Mouse (Mus musculus): ENCODE measurements around the gene Ccdc174.

The Ccdc174 gene

GRCm38 (mm10) chr6:91917716-91918115 is 39.9 kb downstream of the Ccdc174 start:
- DNase-seq (ENCODE audit: low spot score): peak; percentile 56

DNA sequence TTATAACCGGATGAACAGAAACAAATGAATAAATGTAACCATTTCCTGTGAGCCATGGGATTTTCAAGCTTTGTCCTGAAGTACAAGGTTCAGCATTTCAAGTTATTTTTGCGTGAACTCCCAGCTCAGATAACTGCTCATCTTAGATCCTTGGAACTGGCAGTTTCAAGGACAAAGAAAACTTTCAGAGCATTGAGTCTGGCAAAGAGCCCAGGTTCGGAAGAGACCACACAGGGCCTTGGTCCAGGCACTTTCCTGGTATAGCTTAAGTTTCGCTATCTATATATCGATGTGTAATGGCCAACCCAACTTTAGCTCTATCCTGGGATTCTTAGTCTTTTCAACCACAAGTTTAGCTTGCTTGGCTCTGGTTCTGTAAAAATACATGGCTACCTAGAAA is 53.4 kb downstream of the Ccdc174 start:
- no peak for DNase-seq (ENCODE audit: low spot score)

DNA sequence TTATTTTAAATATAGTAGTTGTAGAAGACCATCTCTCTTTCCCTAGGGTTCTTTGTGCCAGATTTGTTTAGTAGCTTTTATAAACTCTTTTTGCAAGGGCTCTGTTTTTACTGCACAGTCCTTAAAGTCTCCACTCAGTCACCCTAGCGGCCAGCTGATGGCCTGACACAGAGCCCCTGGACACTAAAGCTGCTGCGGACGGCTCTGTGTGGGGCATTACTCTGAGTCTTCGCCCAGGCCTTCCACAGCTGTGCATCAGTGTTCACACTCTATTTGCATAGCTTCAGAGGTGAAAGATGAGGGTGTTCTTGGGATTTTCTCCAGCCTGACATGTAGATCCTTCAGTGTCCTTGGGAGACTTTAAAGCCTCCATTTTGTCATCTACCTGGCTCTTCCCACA is 60.6 kb downstream of the Ccdc174 start:
- DNase-seq (ENCODE audit: low spot score): no peak

GRCm38 (mm10) chr6:91948426-91948825 is 70.6 kb downstream of the Ccdc174 start:
- no peak for DNase-seq (ENCODE audit: low spot score)
